Mouse (Mus musculus): ENCODE results near the gene Pacrg. TPM values are rescaled to one million over a fixed set of nuclear protein-coding genes. Genes with fewer than 3 reads are reported as not detected.

Pacrg gene
- polyA plus RNA-seq, 1 experiment from 2014 or later, result 1.8 TPM

- 61% methylated on average over 7 of the region's 7 CpGs for WGBS
- H3K27me3 ChIP-seq (ENCODE audit: control insufficient read depth, insufficient read depth, low read length), result no peaks in the 10 kb centered on the region
- no peak overlapping the region for H3K9ac ChIP-seq (replicated peaks; ENCODE audit: low read depth, low read length)
Measured at GRCm38 (mm10) chr17:10374316-10374715, 465.8 kb downstream of the Pacrg start.

GRCm38 (mm10) chr17:10373727-10374126 lies 466.4 kb downstream of the Pacrg start:
- Histone ChIP-seq H3K27me3 (ENCODE audit: control insufficient read depth, insufficient read depth, low read length) (no peaks in the 10 kb centered on the region), H3K9ac (replicated peaks; ENCODE audit: low read depth, low read length) (no peak overlapping the region), H3K9me3 (ENCODE audit: control insufficient read depth, low read depth, low read length) (no peaks in the 10 kb centered on the region), H3K4me2 (replicated peaks; ENCODE audit: low read depth, low read length) (no peak overlapping the region), H3K4me3 (ENCODE audit: low read depth, low read length) (no peak overlapping the region), H3K4me1 (ENCODE audit: control insufficient read depth, insufficient read depth, low read length) (no peaks in the 10 kb centered on the region), H3K27ac (ENCODE audit: low read length) (no peak overlapping the region), H3K36me3 (ENCODE audit: control insufficient read depth, insufficient read depth, low read length) (no peaks in the 10 kb centered on the region)
- no peak for ATAC-seq (ENCODE audit: insufficient number of reproducible peaks, insufficient read depth, low FRiP score, low read depth)
- WGBS, result 72% methylated on average over 3 of the region's 3 CpGs

More at GRCm38 (mm10) chr17:10374316-10374715, 465.8 kb downstream of the Pacrg start:
- no peak for ATAC-seq (ENCODE audit: insufficient number of reproducible peaks, insufficient read depth, low FRiP score, low read depth)
- no peaks in the 10 kb centered on the region for H3K36me3 ChIP-seq (ENCODE audit: control insufficient read depth, insufficient read depth, low read length)
- no peaks in the 10 kb centered on the region for H3K4me1 ChIP-seq (ENCODE audit: control insufficient read depth, insufficient read depth, low read length)
- H3K4me2 ChIP-seq (replicated peaks; ENCODE audit: low read depth, low read length), result no peak overlapping the region
- H3K9me3 ChIP-seq (ENCODE audit: control insufficient read depth, low read depth, low read length), result no peaks in the 10 kb centered on the region
- H3K4me3 ChIP-seq (ENCODE audit: low read depth, low read length), result no peak overlapping the region
- no peak overlapping the region for H3K27ac ChIP-seq (ENCODE audit: low read length)

- WGBS, result 54% methylated on average over 18 of the region's 18 CpGs
- H3K4me1 ChIP-seq (ENCODE audit: control insufficient read depth, insufficient read depth, low read length), result no peaks in the 10 kb centered on the region
- no peaks in the 10 kb centered on the region for H3K27me3 ChIP-seq (ENCODE audit: control insufficient read depth, insufficient read depth, low read length)
- no peak overlapping the region for H3K4me3 ChIP-seq (ENCODE audit: low read depth, low read length)
- no peak overlapping the region for H3K9ac ChIP-seq (replicated peaks; ENCODE audit: low read depth, low read length)
- H3K36me3 ChIP-seq (ENCODE audit: control insufficient read depth, insufficient read depth, low read length), result no peaks in the 10 kb centered on the region
- ATAC-seq (ENCODE audit: insufficient number of reproducible peaks, insufficient read depth, low FRiP score, low read depth), result no peak
- H3K27ac ChIP-seq (ENCODE audit: low read length), result no peak overlapping the region
- H3K4me2 ChIP-seq (replicated peaks; ENCODE audit: low read depth, low read length), result no peak overlapping the region
- no peaks in the 10 kb centered on the region for H3K9me3 ChIP-seq (ENCODE audit: control insufficient read depth, low read depth, low read length)
Measured at GRCm38 (mm10) chr17:10372001-10372785, 467.9 kb downstream of the Pacrg start.

GRCm38 (mm10) chr17:10371472-10371871 lies 468.6 kb downstream of the Pacrg start:
- Histone ChIP-seq H3K27ac (ENCODE audit: low read length) (no peak overlapping the region), H3K4me1 (ENCODE audit: control insufficient read depth, insufficient read depth, low read length) (no peaks in the 10 kb centered on the region), H3K4me3 (ENCODE audit: low read depth, low read length) (no peak overlapping the region), H3K27me3 (ENCODE audit: control insufficient read depth, insufficient read depth, low read length) (no peaks in the 10 kb centered on the region), H3K9ac (replicated peaks; ENCODE audit: low read depth, low read length) (no peak overlapping the region), H3K4me2 (replicated peaks; ENCODE audit: low read depth, low read length) (no peak overlapping the region), H3K36me3 (ENCODE audit: control insufficient read depth, insufficient read depth, low read length) (no peaks in the 10 kb centered on the region), H3K9me3 (ENCODE audit: control insufficient read depth, low read depth, low read length) (no peaks in the 10 kb centered on the region)
- no peak for ATAC-seq (ENCODE audit: insufficient number of reproducible peaks, insufficient read depth, low FRiP score, low read depth)
- 72% methylated on average over 8 of the region's 8 CpGs for WGBS

- Histone ChIP-seq H3K27me3 (ENCODE audit: control insufficient read depth, insufficient read depth, low read length) (no peaks in the 10 kb centered on the region), H3K27ac (ENCODE audit: low read length) (no peak overlapping the region), H3K4me1 (ENCODE audit: control insufficient read depth, insufficient read depth, low read length) (no peaks in the 10 kb centered on the region), H3K4me2 (replicated peaks; ENCODE audit: low read depth, low read length) (no peak overlapping the region), H3K36me3 (ENCODE audit: control insufficient read depth, insufficient read depth, low read length) (no peaks in the 10 kb centered on the region), H3K9ac (replicated peaks; ENCODE audit: low read depth, low read length) (no peak overlapping the region), H3K9me3 (ENCODE audit: control insufficient read depth, low read depth, low read length) (no peaks in the 10 kb centered on the region), H3K4me3 (ENCODE audit: low read depth, low read length) (no peak overlapping the region)
- ATAC-seq (ENCODE audit: insufficient number of reproducible peaks, insufficient read depth, low FRiP score, low read depth), result no peak
- 71% methylated on average over 8 of the region's 8 CpGs for WGBS
Measured at GRCm38 (mm10) chr17:10370660-10371130, 469.4 kb downstream of the Pacrg start.

GRCm38 (mm10) chr17:10369961-10370659 lies 470.0 kb downstream of the Pacrg start:
- Histone ChIP-seq H3K9me3 (ENCODE audit: control insufficient read depth, low read depth, low read length) (no peaks in the 10 kb centered on the region), H3K36me3 (ENCODE audit: control insufficient read depth, insufficient read depth, low read length) (no peaks in the 10 kb centered on the region), H3K27ac (ENCODE audit: low read length) (no peak overlapping the region), H3K27me3 (ENCODE audit: control insufficient read depth, insufficient read depth, low read length) (no peaks in the 10 kb centered on the region), H3K4me3 (ENCODE audit: low read depth, low read length) (no peak overlapping the region), H3K4me1 (ENCODE audit: control insufficient read depth, insufficient read depth, low read length) (no peaks in the 10 kb centered on the region), H3K9ac (replicated peaks; ENCODE audit: low read depth, low read length) (no peak overlapping the region), H3K4me2 (replicated peaks; ENCODE audit: low read depth, low read length) (no peak overlapping the region)
- WGBS, result 69% methylated on average over 13 of the region's 13 CpGs
- ATAC-seq (ENCODE audit: insufficient number of reproducible peaks, insufficient read depth, low FRiP score, low read depth), result no peak

GRCm38 (mm10) chr17:10367044-10367443 lies 473.1 kb downstream of the Pacrg start:
- no peak for ATAC-seq (ENCODE audit: insufficient number of reproducible peaks, insufficient read depth, low FRiP score, low read depth)
- H3K27me3 ChIP-seq (ENCODE audit: control insufficient read depth, insufficient read depth, low read length), result no peaks in the 10 kb centered on the region
- WGBS, result 81% methylated on average over 5 of the region's 5 CpGs

GRCm38 (mm10) chr17:10366577-10366976 lies 473.5 kb downstream of the Pacrg start:
- Histone ChIP-seq H3K9ac (replicated peaks; ENCODE audit: low read depth, low read length) (no peak overlapping the region), H3K4me3 (ENCODE audit: low read depth, low read length) (no peak overlapping the region), H3K4me1 (ENCODE audit: control insufficient read depth, insufficient read depth, low read length) (no peaks in the 10 kb centered on the region), H3K27me3 (ENCODE audit: control insufficient read depth, insufficient read depth, low read length) (no peaks in the 10 kb centered on the region), H3K9me3 (ENCODE audit: control insufficient read depth, low read depth, low read length) (no peaks in the 10 kb centered on the region), H3K4me2 (replicated peaks; ENCODE audit: low read depth, low read length) (no peak overlapping the region), H3K27ac (ENCODE audit: low read length) (no peak overlapping the region), H3K36me3 (ENCODE audit: control insufficient read depth, insufficient read depth, low read length) (no peaks in the 10 kb centered on the region)
- ATAC-seq (ENCODE audit: insufficient number of reproducible peaks, insufficient read depth, low FRiP score, low read depth), result no peak
- 71% methylated on average over 4 of the region's 4 CpGs for WGBS

More at GRCm38 (mm10) chr17:10367044-10367443, 473.1 kb downstream of the Pacrg start:
- Histone ChIP-seq H3K9me3 (ENCODE audit: control insufficient read depth, low read depth, low read length) (no peaks in the 10 kb centered on the region), H3K4me2 (replicated peaks; ENCODE audit: low read depth, low read length) (no peak overlapping the region), H3K4me3 (ENCODE audit: low read depth, low read length) (no peak overlapping the region), H3K27ac (ENCODE audit: low read length) (no peak overlapping the region), H3K36me3 (ENCODE audit: control insufficient read depth, insufficient read depth, low read length) (no peaks in the 10 kb centered on the region), H3K4me1 (ENCODE audit: control insufficient read depth, insufficient read depth, low read length) (no peaks in the 10 kb centered on the region), H3K9ac (replicated peaks; ENCODE audit: low read depth, low read length) (no peak overlapping the region)

Data from stomach, embryonic 14.5 days (tissue).